Comparison of ENCODE assay signal across 19 mouse cellular contexts in genomic region chr5:52088131-52088530, GRCm38 (mm10).
DNase-seq lines count a peak whose midpoint lies in the region; ATAC-seq lines count a peak whose summit lies in the region.
"Had no signal": no experiment of that assay in that cellular context is flagged by ENCODE, and none has a peak within 500 bp of the region (broad histone marks: within the 10 kb centered on the region; RNA-seq: fewer than 3 reads in every experiment).

No protein-coding gene starts in this region.

- no peak for ATAC-seq in hindbrain, embryonic 11.5 days (ENCODE audit: low FRiP score)
- ATAC-seq: forebrain, embryonic 14.5 days; forebrain, embryonic 16.5 days had no signal

- no peak overlapping the region for H3K27ac ChIP-seq in hindbrain, embryonic 11.5 days (ENCODE audit: low read depth, low read length)
- H3K27ac ChIP-seq: embryonic facial prominence, embryonic 10.5 days; embryonic facial prominence, embryonic 12.5 days; forebrain, embryonic 10.5 days; forebrain, embryonic 12.5 days had no signal

- no peaks in the 10 kb centered on the region for H3K4me1 ChIP-seq in hindbrain, embryonic 11.5 days (replicated peaks; ENCODE audit: control insufficient read depth, insufficient read depth, low read length)
- H3K4me1 ChIP-seq: embryonic facial prominence, embryonic 12.5 days; forebrain, embryonic 12.5 days had no signal

- H3K36me3 ChIP-seq in hindbrain, embryonic 11.5 days (ENCODE audit: control insufficient read depth, insufficient read depth, low read length): no peaks in the 10 kb centered on the region
- H3K36me3 ChIP-seq: embryonic facial prominence, embryonic 10.5 days; embryonic facial prominence, embryonic 12.5 days; forebrain, embryonic 10.5 days; forebrain, embryonic 12.5 days had no signal

- H3K4me3 ChIP-seq in hindbrain, embryonic 11.5 days (ENCODE audit: low read depth, low read length): no peak overlapping the region
- H3K4me3 ChIP-seq: embryonic facial prominence, embryonic 10.5 days; embryonic facial prominence, embryonic 12.5 days; forebrain, embryonic 10.5 days; forebrain, embryonic 12.5 days had no signal

- no peaks in the 10 kb centered on the region for H3K9me3 ChIP-seq in hindbrain, embryonic 11.5 days (ENCODE audit: control insufficient read depth, low read length)
- H3K9me3 ChIP-seq: embryonic facial prominence, embryonic 10.5 days; embryonic facial prominence, embryonic 12.5 days; forebrain, embryonic 10.5 days; forebrain, embryonic 12.5 days had no signal

- 85% methylated on average over 10 of the region's 10 CpGs for WGBS in hindbrain, embryonic 11.5 days

- no peak overlapping the region for H3K9ac ChIP-seq in hindbrain, embryonic 11.5 days (ENCODE audit: low read depth, low read length)
- H3K9ac ChIP-seq: embryonic facial prominence, embryonic 12.5 days; forebrain, embryonic 12.5 days had no signal

- no peaks in the 10 kb centered on the region for H3K27me3 ChIP-seq in hindbrain, embryonic 11.5 days (ENCODE audit: control insufficient read depth, insufficient read depth, low read length)
- H3K27me3 ChIP-seq: forebrain, embryonic 12.5 days had no signal

- H3K4me2 ChIP-seq in hindbrain, embryonic 11.5 days (replicated peaks; ENCODE audit: low read depth, low read length): no peak overlapping the region
- H3K4me2 ChIP-seq: embryonic facial prominence, embryonic 12.5 days; forebrain, embryonic 12.5 days had no signal

- peak; percentile 39 for DNase-seq in retina, postnatal 1 day
- no peak for DNase-seq in retina, embryonic 14.5 days (ENCODE audit: low spot score)
- peak; percentile 56 for DNase-seq in gonadal fat pad, adult 2 months (ENCODE audit: low read depth)
- DNase-seq in gastrocnemius, postnatal 10 days: no peak
- DNase-seq in hindbrain, embryonic 11.5 days (ENCODE audit: low spot score): no peak
- DNase-seq: adrenal gland, adult 2 months; adrenal gland, postnatal 14 days; adrenal gland, postnatal 36 days; cerebellum, adult 11-12 months; cerebellum, adult 2 months; cerebellum, adult 9-10 months; cerebellum, postnatal 10 days; cerebellum, postnatal 25 days had no signal

Comparison
In these comparisons a context has a peak if more than half of its experiments do, and no peak if none do; other contexts are left out.
1. DNase-seq: peak in retina, postnatal 1 day (single experiment) and gonadal fat pad, adult 2 months (single experiment); none in retina, embryonic 14.5 days (single experiment), gastrocnemius, postnatal 10 days (single experiment) and hindbrain, embryonic 11.5 days (single experiment).